Mouse (Mus musculus): Measurements from ENCODE around the gene Ddn. TPM values are rescaled to one million over a fixed set of nuclear protein-coding genes. Genes with fewer than 3 reads are reported as not detected.

The Ddn gene
- polyA plus RNA-seq, 1 experiment: 0.26 TPM

DNA sequence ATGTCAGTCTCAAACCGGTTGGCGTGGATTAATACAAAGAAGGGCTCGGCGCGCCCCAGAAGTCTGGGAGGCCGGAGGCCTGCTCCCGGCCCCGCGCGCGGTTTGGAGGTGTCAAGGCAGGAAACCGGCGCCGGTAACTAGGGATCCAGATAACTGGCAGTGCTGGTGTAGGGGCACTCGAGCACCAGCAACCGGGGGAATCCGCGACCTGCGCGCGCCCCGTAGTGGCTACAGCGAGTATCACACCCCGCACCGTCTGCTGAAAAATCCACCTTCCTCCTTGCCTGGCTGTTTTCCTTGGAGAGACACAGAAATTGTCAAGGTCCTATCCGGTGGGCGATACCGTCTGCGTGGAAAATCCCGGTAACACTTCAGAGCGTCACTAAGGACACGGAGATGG lies 5.2 kb downstream of the Ddn start:
- Histone ChIP-seq H3K4me3 (ENCODE audit: control insufficient read depth, insufficient read depth, low read length) (no peak overlapping the region), H3K27ac (ENCODE audit: control insufficient read depth, insufficient read depth, low read length) (no peak overlapping the region), H3K36me3 (ENCODE audit: control insufficient read depth, insufficient read depth, low read length) (no peaks in the 10 kb centered on the region), H3K27me3 (ENCODE audit: control insufficient read depth, insufficient read depth, low read length) (peaks cover 36% of the 10 kb centered on the region), H3K4me1 (replicated peaks; ENCODE audit: control insufficient read depth, insufficient read depth, low read length) (peaks cover 36% of the 10 kb centered on the region)
- TF ChIP-seq CTCF (IDR thresholded peaks at IDR 0.05; ENCODE audit: borderline replicate concordance, control insufficient read depth, extremely low read depth, insufficient read depth, low read length, poor library complexity) (peak; percentile 82), POLR2A (IDR thresholded peaks at IDR 0.05; ENCODE audit: control insufficient read depth, extremely low read depth, insufficient read depth, low read length, poor library complexity) (no peak)
- DNase-seq: peak; percentile 83
- WGBS: under 1% methylated on average over 32 of the region's 32 CpGs

DNA sequence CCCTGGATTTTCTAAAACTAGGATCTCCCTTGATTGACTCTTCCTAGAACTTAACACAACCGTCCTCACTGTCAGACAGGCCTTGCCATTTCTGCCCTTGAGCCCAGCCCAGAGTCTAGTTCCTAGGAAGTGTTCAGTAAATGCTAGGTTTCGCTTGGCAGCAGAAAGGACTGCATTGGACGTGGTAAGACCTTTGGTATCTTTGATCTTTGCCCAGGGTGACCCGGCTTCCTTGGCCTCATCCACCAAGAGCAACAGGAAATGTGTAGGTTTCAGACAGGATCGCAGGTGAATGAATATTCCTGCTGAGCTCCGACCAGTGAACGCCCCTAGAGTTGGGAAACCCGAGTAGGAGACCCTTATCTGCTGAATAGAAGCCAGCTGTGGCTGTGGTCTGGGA lies 6.4 kb downstream of the Ddn start:
- no peak for TF ChIP-seq POLR2A (IDR thresholded peaks at IDR 0.05; ENCODE audit: control insufficient read depth, extremely low read depth, insufficient read depth, low read length, poor library complexity)
- no peak for TF ChIP-seq CTCF (IDR thresholded peaks at IDR 0.05; ENCODE audit: borderline replicate concordance, control insufficient read depth, extremely low read depth, insufficient read depth, low read length, poor library complexity)
- no peak for DNase-seq
- Histone ChIP-seq H3K4me1 (replicated peaks; ENCODE audit: control insufficient read depth, insufficient read depth, low read length) (peaks cover 25% of the 10 kb centered on the region), H3K36me3 (ENCODE audit: control insufficient read depth, insufficient read depth, low read length) (no peaks in the 10 kb centered on the region), H3K27ac (ENCODE audit: control insufficient read depth, insufficient read depth, low read length) (no peak overlapping the region), H3K27me3 (ENCODE audit: control insufficient read depth, insufficient read depth, low read length) (peaks cover 44% of the 10 kb centered on the region), H3K4me3 (ENCODE audit: control insufficient read depth, insufficient read depth, low read length) (no peak overlapping the region)
- WGBS: 25% methylated on average over 8 of the region's 8 CpGs

DNA sequence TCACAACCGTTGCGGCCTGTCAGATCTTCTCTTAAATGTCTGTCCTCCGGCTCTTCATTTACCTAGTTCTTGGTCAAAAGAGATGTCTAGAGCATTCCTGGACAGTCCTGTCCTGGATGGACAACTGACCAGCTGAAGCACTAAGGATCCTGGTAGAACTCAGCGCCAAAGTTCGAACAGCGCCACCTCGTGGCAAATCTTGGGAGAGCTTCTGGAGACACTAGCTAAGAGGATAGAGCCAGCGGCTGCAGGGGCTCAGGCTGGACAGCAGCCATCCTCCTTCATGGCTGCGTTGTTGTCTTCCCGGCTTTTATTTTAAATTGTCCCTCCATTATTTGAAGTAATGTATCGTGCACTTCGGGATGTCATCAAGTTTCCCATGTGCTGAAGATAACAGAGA lies 9.9 kb downstream of the Ddn start:
- peaks cover 28% of the 10 kb centered on the region for H3K27me3 ChIP-seq (ENCODE audit: control insufficient read depth, insufficient read depth, low read length)
- 13% methylated on average over 12 of the region's 12 CpGs for WGBS
- H3K4me1 ChIP-seq (replicated peaks; ENCODE audit: control insufficient read depth, insufficient read depth, low read length): 0 out of 2 replicates have a peak, but pooled peaks cover 2% of the 10 kb centered on the region
- peak; percentile 87; the same call in 1 of the 2 replicates for TF ChIP-seq CTCF (IDR thresholded peaks at IDR 0.05; ENCODE audit: borderline replicate concordance, control insufficient read depth, extremely low read depth, insufficient read depth, low read length, poor library complexity)
- TF ChIP-seq POLR2A (IDR thresholded peaks at IDR 0.05; ENCODE audit: control insufficient read depth, extremely low read depth, insufficient read depth, low read length, poor library complexity): no peak
- H3K4me3 ChIP-seq (ENCODE audit: control insufficient read depth, insufficient read depth, low read length): no peak overlapping the region
- H3K27ac ChIP-seq (ENCODE audit: control insufficient read depth, insufficient read depth, low read length): no peak overlapping the region
- H3K36me3 ChIP-seq (ENCODE audit: control insufficient read depth, insufficient read depth, low read length): no peaks in the 10 kb centered on the region
- DNase-seq: peak; percentile 74

DNA sequence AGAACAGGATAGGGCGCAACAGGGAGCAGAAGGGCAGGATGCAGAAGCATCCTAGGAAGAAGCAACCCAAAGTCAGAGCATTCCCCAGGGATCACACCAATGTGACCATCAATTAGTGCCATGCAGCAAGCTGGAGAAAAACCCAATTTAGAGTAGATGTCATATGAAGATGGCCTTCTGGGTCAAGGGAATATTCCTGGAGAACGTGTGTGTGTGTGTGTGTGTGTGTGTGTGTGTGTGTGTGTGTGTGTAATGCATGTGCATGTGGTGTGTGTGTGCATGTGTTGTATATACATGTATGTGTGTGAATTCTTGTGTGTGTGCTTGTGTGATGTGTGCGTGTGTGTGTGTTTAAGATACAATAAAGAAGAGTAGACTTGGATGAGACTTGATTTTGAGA lies 10.4 kb downstream of the Ddn start:
- WGBS: 72% methylated on average over 3 of the region's 3 CpGs
- H3K27ac ChIP-seq (ENCODE audit: control insufficient read depth, insufficient read depth, low read length): no peak overlapping the region
- H3K36me3 ChIP-seq (ENCODE audit: control insufficient read depth, insufficient read depth, low read length): no peaks in the 10 kb centered on the region
- 0 out of 2 replicates have a peak, but pooled peaks cover under 1% of the 10 kb centered on the region for H3K4me1 ChIP-seq (replicated peaks; ENCODE audit: control insufficient read depth, insufficient read depth, low read length)
- peaks cover 30% of the 10 kb centered on the region for H3K27me3 ChIP-seq (ENCODE audit: control insufficient read depth, insufficient read depth, low read length)
- TF ChIP-seq POLR2A (IDR thresholded peaks at IDR 0.05; ENCODE audit: control insufficient read depth, extremely low read depth, insufficient read depth, low read length, poor library complexity) (no peak), CTCF (IDR thresholded peaks at IDR 0.05; ENCODE audit: borderline replicate concordance, control insufficient read depth, extremely low read depth, insufficient read depth, low read length, poor library complexity) (no peak)
- DNase-seq: no peak
- no peak overlapping the region for H3K4me3 ChIP-seq (ENCODE audit: control insufficient read depth, insufficient read depth, low read length)

DNA sequence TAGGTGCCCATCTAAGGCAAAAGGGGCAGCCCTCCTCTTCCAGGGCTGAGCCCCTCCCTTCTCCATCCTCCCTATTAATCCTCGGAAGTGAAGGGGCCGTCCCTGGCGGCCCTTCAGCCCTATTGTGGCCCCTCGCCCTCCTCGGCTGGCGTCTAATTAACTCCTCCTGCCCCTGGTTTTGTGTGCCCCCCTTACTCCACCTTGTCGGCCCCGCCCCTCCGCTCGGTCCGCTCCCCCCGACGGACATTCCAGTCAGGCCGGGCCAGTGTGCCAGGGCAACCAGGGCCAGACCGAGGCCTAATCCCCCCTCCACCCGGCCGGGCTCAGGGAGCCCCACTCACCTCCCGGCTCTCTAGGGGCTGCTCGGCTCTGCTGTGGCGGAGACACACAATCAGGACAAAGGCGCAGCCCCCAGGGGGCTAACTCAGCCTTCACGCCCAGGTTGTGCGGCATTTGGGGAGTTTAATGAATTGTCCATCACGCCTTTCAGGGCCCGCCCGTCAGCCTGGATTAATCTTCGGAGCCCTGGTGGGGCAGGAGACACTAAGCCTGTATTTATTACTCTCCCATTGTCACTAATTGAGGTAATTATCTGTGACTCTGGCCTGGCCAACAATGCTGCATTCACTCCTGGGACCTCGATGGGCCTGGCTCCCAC lies 11.3 kb downstream of the Ddn start:
- Histone ChIP-seq H3K36me3 (ENCODE audit: control insufficient read depth, insufficient read depth, low read length) (no peaks in the 10 kb centered on the region), H3K4me1 (replicated peaks; ENCODE audit: control insufficient read depth, insufficient read depth, low read length) (peaks cover under 1% of the 10 kb centered on the region; the same call in 1 of the 2 replicates), H3K27me3 (ENCODE audit: control insufficient read depth, insufficient read depth, low read length) (peaks cover 31% of the 10 kb centered on the region), H3K4me3 (ENCODE audit: control insufficient read depth, insufficient read depth, low read length) (no peak overlapping the region), H3K27ac (ENCODE audit: control insufficient read depth, insufficient read depth, low read length) (no peak overlapping the region)
- DNase-seq: no peak
- 34% methylated on average over 28 of the region's 28 CpGs for WGBS
- no peak for TF ChIP-seq CTCF (IDR thresholded peaks at IDR 0.05; ENCODE audit: borderline replicate concordance, control insufficient read depth, extremely low read depth, insufficient read depth, low read length, poor library complexity)
- no peak for TF ChIP-seq POLR2A (IDR thresholded peaks at IDR 0.05; ENCODE audit: control insufficient read depth, extremely low read depth, insufficient read depth, low read length, poor library complexity)

DNA sequence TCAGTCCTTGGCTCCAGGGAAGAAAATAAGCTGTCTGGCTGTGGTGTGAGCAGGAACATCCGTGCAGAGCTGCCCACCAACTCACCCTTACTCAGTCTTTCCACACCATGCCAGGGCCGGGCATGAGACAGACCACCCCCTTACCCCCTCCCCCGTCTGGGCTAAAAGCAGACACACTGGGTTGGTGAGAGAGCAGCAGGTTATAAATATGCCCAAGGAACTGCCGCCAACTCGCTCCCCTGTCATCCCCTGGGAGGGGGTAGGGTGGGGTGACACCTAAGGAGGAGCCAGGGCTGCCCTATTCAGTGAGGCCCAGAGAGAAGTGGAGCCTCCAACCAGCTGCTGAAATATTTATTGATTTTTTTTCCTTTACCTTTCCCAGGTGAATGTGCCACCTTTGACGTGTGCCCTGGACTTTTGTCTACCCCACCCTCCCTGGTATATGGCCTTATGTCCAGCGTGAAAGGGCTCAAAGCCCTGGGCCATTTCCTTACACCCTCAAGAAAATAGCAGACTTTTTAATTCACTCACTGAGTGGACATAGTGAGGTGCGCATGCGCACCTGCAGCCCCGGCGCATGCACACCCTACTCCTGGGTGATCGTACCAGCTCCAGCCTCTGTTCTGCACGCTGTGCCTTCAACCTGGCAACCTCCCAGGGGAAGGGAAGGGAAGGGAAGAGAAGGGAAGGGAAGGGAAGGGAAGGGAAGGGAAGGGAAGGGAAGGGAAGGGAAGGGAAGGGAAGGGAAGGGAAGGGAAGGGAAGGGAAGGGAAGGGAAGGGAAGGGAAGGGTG lies 12.3 kb downstream of the Ddn start:
- no peak overlapping the region for H3K4me3 ChIP-seq (ENCODE audit: control insufficient read depth, insufficient read depth, low read length)
- TF ChIP-seq POLR2A (IDR thresholded peaks at IDR 0.05; ENCODE audit: control insufficient read depth, extremely low read depth, insufficient read depth, low read length, poor library complexity): no peak
- TF ChIP-seq CTCF (IDR thresholded peaks at IDR 0.05; ENCODE audit: borderline replicate concordance, control insufficient read depth, extremely low read depth, insufficient read depth, low read length, poor library complexity): no peak
- H3K27me3 ChIP-seq (ENCODE audit: control insufficient read depth, insufficient read depth, low read length): peaks cover 37% of the 10 kb centered on the region
- peaks cover 8% of the 10 kb centered on the region; the same call in 1 of the 2 replicates for H3K4me1 ChIP-seq (replicated peaks; ENCODE audit: control insufficient read depth, insufficient read depth, low read length)
- no peak for DNase-seq
- no peak overlapping the region for H3K27ac ChIP-seq (ENCODE audit: control insufficient read depth, insufficient read depth, low read length)
- 16% methylated on average over 13 of the region's 13 CpGs for whole genome bisulfite sequencing
- no peaks in the 10 kb centered on the region for H3K36me3 ChIP-seq (ENCODE audit: control insufficient read depth, insufficient read depth, low read length)

Data from thymus, adult 2 months (tissue).